Mouse (Mus musculus): ENCODE data around the gene Calr.

Gene Calr

DNA sequence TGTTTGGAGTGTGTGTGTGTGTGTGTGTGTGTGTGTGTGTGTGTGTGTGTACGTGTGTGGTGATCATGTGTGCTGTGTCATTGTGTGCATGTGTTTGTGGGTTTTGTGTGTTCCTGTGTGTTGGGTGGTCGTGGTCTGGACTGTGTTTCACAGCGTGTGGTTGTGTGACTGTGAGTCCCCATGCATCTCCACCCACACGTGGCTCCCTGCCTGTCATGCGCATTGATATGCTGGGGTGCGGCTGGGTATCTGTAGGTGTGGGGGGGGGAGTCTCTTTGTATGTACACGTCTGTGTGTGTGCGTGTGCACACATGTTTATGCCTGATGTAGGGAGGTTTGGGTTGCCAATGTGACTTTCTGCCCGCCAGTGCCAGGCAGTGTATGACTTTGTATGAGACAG is 53.6 kb downstream of the Calr start:
- no peak for DNase-seq (ENCODE audit: inconsistent age in 2 of 2, low spot score in 1 of 2)

DNA sequence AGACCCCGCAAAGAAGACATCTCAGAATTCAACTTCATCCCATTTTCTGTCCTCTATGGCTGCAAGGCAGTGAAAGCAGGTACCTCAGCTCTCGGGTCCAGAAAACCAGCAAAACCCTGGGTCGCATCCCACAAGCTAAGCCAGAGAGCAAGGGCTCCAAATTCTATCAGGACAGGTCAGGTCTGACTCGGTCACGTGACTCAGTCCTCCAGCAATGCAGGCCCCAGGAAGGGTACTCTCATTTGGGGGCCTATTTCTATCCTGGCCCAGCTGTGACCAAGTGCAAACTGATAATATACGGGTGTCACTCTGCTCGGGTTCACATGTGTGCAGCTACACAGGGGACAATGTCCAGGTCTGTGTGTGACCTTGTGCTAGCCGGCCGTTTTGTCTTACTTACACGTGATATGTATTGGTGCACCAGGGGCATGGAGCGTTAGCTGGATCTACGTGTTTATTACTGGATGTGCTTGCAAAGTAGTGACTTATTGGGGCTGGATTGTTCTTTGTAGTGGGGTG is 54.2 kb downstream of the Calr start:
- DNase-seq (ENCODE audit: inconsistent age in 2 of 2, low spot score in 1 of 2) = peak in 1 of 2 experiments; percentile 20

Measured in adrenal gland, adult (tissue).